Mouse (Mus musculus) limb, embryonic 11.5 days (tissue): ENCODE measurements at regions not wholly inside any gene's neighbourhood (a gene's known extent, or its start where the extent isn't known, plus 50 kb on each side); places are given as distances from the start of the nearest gene placed in this dataset.
A peak's percentile ranks its signal among the peaks of the same experiment; 100 is the strongest.

Experiments used
- ATAC-seq: fragments of 200-750 bp; cut with Nextera tagmentation; 2 replicates; pipeline ENCODE4 v1.8.0; 2017; ENCODE audit warnings: low read depth; ENCODE audit not compliant: insufficient number of reproducible peaks, low FRiP score, low TSS enrichment
- DNase-seq: peaks from one replicate; pipeline ENCODE4 v3.0.0-alpha.2; 2015; ENCODE audit warnings: low spot score
- H3K27ac ChIP-seq: fragments of 300-500 bp; sonication (generic); replicated peaks from 2 replicates; pipeline ENCODE4 v1.5.1; 2014; ENCODE audit warnings: low read depth, mild to moderate bottlenecking, low read length
- H3K27me3 ChIP-seq: fragments of 300-500 bp; sonication (generic); 2 replicates; pipeline ENCODE4 v1.6.1; 2014; ENCODE audit warnings: mild to moderate bottlenecking, low read length, mixed read lengths; ENCODE audit not compliant: control insufficient read depth, insufficient read depth
- H3K36me3 ChIP-seq: fragments of 300-500 bp; sonication (generic); 2 replicates; pipeline ENCODE4 v1.6.1; 2014; ENCODE audit warnings: mild to moderate bottlenecking, low read length, moderate library complexity, mixed read lengths; ENCODE audit not compliant: control insufficient read depth, insufficient read depth
- H3K4me1 ChIP-seq: fragments of 300-500 bp; sonication (generic); 2 replicates; pipeline ENCODE4 v1.6.1; 2014; ENCODE audit warnings: low read length, mixed read lengths; ENCODE audit not compliant: control insufficient read depth, insufficient read depth
- H3K4me2 ChIP-seq: fragments of 300-500 bp; sonication (generic); 2 replicates; pipeline ENCODE4 v1.6.1; 2014; ENCODE audit warnings: low read depth, mild to moderate bottlenecking, moderate library complexity; ENCODE audit not compliant: severe bottlenecking
- H3K4me3 ChIP-seq: fragments of 300-500 bp; sonication (generic); 2 replicates; pipeline ENCODE4 v1.5.1; 2014; ENCODE audit warnings: low read depth, low read length
- H3K9ac ChIP-seq: fragments of 300-500 bp; sonication (generic); 2 replicates; pipeline ENCODE4 v1.6.1; 2014; ENCODE audit warnings: mild to moderate bottlenecking, low read length
- H3K9me3 ChIP-seq: fragments of 300-500 bp; sonication (generic); 2 replicates; pipeline ENCODE4 v1.6.1; 2016; ENCODE audit warnings: low read length; ENCODE audit not compliant: control insufficient read depth
- WGBS: fragments of 180-500 bp; shearing (Covaris S2); extraction: QIAGEN DNeasy Blood & Tissue Kit; methylation state at CpG from one replicate; pipeline ENCODE4 v1.1.7; 2014; 5-methylcytosine and 5-hydroxymethylcytosine counted together

- no peak overlapping the region for H3K4me3 ChIP-seq
- DNase-seq = no peak
- H3K9me3 ChIP-seq = no peaks in the 10 kb centered on the region
- no peaks in the 10 kb centered on the region for H3K4me1 ChIP-seq
- H3K27me3 ChIP-seq = no peaks in the 10 kb centered on the region
- WGBS = 91% methylated on average over 1 of the region's 1 CpGs
- H3K9ac ChIP-seq = no peak overlapping the region
- no peaks in the 10 kb centered on the region for H3K36me3 ChIP-seq
- H3K27ac ChIP-seq = no peak overlapping the region
- no peak overlapping the region for H3K4me2 ChIP-seq
- ATAC-seq = no peak
Observed at GRCm38 (mm10) chr11:112607359-112607758, 174.7 kb upstream of the Sox9 start.

GRCm38 (mm10) chr11:112609277-112609676 is 172.7 kb upstream of the Sox9 start:
- no peak overlapping the region for H3K9ac ChIP-seq
- ATAC-seq = no peak
- H3K36me3 ChIP-seq = no peaks in the 10 kb centered on the region
- no peak overlapping the region for H3K4me3 ChIP-seq
- H3K27me3 ChIP-seq = no peaks in the 10 kb centered on the region
- 77% methylated on average over 3 of the region's 3 CpGs for WGBS
- no peaks in the 10 kb centered on the region for H3K4me1 ChIP-seq
- DNase-seq = no peak
- H3K9me3 ChIP-seq = no peaks in the 10 kb centered on the region
- H3K4me2 ChIP-seq = no peak overlapping the region
- H3K27ac ChIP-seq = no peak overlapping the region

DNA sequence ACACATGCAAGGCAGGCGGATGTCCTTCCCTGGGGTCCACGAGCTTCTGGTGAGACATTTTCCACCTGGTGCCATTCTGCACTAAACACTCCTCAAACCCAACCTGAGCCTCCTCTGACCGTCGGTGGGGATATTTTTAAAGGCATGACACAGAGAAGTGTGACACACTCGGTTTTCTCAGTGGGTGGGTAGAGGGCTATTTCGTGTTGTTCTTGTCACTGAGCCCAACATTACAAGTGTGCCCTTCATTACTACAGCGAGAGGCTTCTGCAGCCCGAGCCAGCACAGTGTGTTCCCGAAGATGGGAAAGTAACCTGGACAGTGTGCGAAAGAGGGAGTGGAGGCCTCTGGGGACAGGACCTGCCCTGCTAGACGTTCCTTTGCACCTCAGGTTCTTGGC is 171.0 kb upstream of the Sox9 start:
- H3K4me2 ChIP-seq = no peak overlapping the region
- H3K9ac ChIP-seq = no peak overlapping the region
- ATAC-seq (no peak), DNase-seq (no peak)
- H3K4me1 ChIP-seq = no peaks in the 10 kb centered on the region
- H3K27ac ChIP-seq = no peak overlapping the region
- H3K9me3 ChIP-seq = no peaks in the 10 kb centered on the region
- 72% methylated on average over 11 of the region's 11 CpGs for WGBS
- H3K36me3 ChIP-seq = no peaks in the 10 kb centered on the region
- no peaks in the 10 kb centered on the region for H3K27me3 ChIP-seq
- H3K4me3 ChIP-seq = no peak overlapping the region

DNA sequence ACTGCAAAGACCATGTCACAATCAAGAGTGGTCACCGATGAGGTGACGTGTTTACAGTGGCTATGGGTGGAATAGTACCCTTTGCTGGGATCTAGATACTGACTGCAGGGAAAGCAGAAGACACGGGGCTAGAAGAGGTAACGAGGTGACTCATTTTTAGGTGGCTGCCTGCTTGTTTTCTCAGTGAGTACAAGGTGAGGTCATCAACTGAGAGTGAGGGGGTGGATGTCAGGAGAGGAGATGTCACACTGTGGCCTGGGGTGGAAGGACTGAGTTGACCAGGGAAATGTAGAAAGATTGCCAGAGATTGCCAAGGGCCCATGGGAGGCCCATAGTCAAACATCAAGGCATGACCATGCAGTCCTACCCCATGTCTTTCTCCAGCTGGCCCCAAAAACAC is 166.4 kb upstream of the Sox9 start:
- H3K27me3 ChIP-seq = no peaks in the 10 kb centered on the region
- H3K36me3 ChIP-seq = no peaks in the 10 kb centered on the region
- H3K9ac ChIP-seq = no peak overlapping the region
- peaks cover 6% of the 10 kb centered on the region; the same call in 1 of the 2 replicates for H3K4me1 ChIP-seq
- DNase-seq (no peak), ATAC-seq (no peak)
- no peak overlapping the region for H3K4me3 ChIP-seq
- 89% methylated on average over 4 of the region's 4 CpGs for WGBS
- H3K9me3 ChIP-seq = no peaks in the 10 kb centered on the region
- no peak overlapping the region for H3K4me2 ChIP-seq
- no peak overlapping the region for H3K27ac ChIP-seq

DNA sequence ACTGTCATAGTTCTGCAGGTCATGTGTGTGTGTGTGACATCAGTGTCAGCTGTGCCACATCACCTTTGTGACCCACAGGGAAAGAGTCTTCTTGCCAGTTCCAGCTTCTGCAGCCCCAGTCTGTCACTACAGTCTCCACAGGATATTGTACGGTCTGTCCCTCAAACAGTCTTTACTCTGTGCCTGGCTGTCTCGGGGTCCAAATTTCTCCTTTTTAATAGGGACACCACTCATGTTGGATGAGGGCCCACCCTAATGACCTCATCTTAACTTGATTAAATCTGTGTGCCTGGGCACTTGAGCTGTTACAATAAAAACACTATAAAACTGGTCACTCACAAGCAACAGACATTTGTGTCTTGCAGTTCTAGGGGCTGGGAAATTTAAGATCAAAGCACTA is 165.1 kb upstream of the Sox9 start:
- H3K27me3 ChIP-seq = no peaks in the 10 kb centered on the region
- H3K27ac ChIP-seq = no peak overlapping the region
- DNase-seq (no peak), ATAC-seq (no peak)
- H3K9me3 ChIP-seq = no peaks in the 10 kb centered on the region
- WGBS = 47% methylated on average over 2 of the region's 2 CpGs
- H3K4me3 ChIP-seq = no peak overlapping the region
- no peaks in the 10 kb centered on the region for H3K36me3 ChIP-seq
- no peak overlapping the region for H3K9ac ChIP-seq
- H3K4me2 ChIP-seq = no peak overlapping the region
- peaks cover 19% of the 10 kb centered on the region for H3K4me1 ChIP-seq

DNA sequence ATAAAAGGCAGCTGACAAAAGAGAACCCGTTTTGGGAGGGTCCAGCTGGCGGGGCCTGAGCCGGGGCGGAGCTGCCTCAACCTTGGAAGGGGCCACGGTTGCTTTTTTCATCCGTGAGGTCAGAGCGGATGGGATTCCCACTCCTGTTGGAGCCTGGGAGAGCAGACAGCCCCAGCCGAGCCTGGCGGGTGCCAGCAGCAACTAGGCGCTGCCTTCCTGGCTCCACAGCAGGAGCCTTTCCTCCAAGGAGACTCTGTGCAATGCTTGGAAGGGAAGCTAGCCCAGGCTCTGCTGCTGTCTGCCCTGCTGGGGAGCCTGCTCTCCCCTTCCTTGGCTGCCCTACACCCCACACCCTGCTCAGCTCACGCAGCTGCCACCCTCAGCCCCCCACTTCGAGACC is 161.1 kb upstream of the Sox9 start:
- DNase-seq (peak; percentile 49), ATAC-seq (no peak)
- Histone ChIP-seq H3K36me3 (no peaks in the 10 kb centered on the region), H3K27me3 (no peaks in the 10 kb centered on the region), H3K9me3 (no peaks in the 10 kb centered on the region), H3K9ac (peak overlapping the region; percentile 1; the same call in 1 of the 2 replicates), H3K4me3 (no peak overlapping the region), H3K27ac (no peak overlapping the region), H3K4me2 (peak overlapping the region; percentile 22; the same call in 1 of the 2 replicates), H3K4me1 (peaks cover 23% of the 10 kb centered on the region)
- WGBS = 14% methylated on average over 12 of the region's 12 CpGs

- no peaks in the 10 kb centered on the region for H3K27me3 ChIP-seq
- H3K4me1 ChIP-seq = peaks cover 23% of the 10 kb centered on the region
- H3K4me2 ChIP-seq = peak overlapping the region; percentile 22; the same call in 1 of the 2 replicates
- WGBS = 66% methylated on average over 9 of the region's 9 CpGs
- H3K9me3 ChIP-seq = no peaks in the 10 kb centered on the region
- peak overlapping the region; percentile 1; the same call in 1 of the 2 replicates for H3K9ac ChIP-seq
- no peak for ATAC-seq
- H3K36me3 ChIP-seq = no peaks in the 10 kb centered on the region
- no peak overlapping the region for H3K27ac ChIP-seq
- no peak overlapping the region for H3K4me3 ChIP-seq
- DNase-seq = no peak
Observed at GRCm38 (mm10) chr11:112621385-112622120, 160.5 kb upstream of the Sox9 start.

DNA sequence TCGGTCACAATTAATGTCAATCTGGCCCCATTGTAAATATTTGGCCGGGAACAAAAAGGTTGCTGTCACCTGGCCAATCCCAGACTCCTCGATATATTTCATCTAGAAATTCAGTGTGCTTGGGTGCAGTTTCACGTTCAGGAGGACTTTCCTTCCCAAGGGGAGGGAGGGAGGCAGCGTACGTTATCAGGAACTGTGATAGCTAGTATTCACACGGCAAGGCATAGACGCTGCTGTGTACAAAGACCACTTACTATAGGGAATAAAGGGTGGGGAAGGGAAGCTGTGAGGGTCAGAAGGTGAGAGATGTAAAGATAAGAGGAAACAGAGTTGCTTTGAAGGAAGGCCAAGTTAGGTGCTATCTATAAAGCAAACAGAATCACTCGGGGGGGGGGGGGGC is 132.7 kb upstream of the Sox9 start:
- H3K4me3 ChIP-seq = no peak overlapping the region
- H3K27me3 ChIP-seq = no peaks in the 10 kb centered on the region
- 14% methylated on average over 9 of the region's 9 CpGs for WGBS
- no peaks in the 10 kb centered on the region for H3K36me3 ChIP-seq
- H3K27ac ChIP-seq = no peak overlapping the region
- no peak for ATAC-seq
- H3K4me2 ChIP-seq = no peak overlapping the region
- peak; percentile 43 for DNase-seq
- H3K4me1 ChIP-seq = peaks cover 6% of the 10 kb centered on the region
- no peaks in the 10 kb centered on the region for H3K9me3 ChIP-seq
- no peak overlapping the region for H3K9ac ChIP-seq
